Mouse (Mus musculus): ENCODE data around the gene Cep104.

DNA sequence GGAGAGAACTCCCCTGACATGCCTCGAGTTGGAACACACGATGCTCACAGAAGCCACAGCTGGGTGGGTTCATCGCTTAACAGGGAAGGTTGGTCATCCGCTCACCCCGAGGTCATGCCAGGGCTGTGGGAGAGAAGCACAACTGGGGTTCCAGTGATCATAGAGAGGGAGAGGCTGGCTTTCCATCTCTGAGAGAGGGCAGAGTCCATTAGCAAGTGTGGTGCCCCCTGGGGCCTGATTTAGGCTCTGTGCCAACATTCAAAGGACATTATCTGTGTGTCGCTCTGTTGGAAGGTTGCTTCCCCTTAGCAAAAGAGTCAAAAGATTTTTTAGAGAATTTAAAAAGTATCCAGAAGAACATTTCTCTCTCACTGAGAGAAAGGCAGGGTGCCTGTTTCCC lies 30.7 kb upstream of the Cep104 start:
- no peak for TF ChIP-seq GATA1 (IDR thresholded peaks at IDR 0.05; ENCODE audit: low read length)
- no peak for TF ChIP-seq TAL1 (IDR thresholded peaks at IDR 0.05; ENCODE audit: low read length)

All from erythroblast, embryonic 14.5 days (primary cell).